Mouse (Mus musculus): Measurements from ENCODE around the gene Syn1.

- no peak for TF ChIP-seq CTCF (IDR thresholded peaks at IDR 0.05; ENCODE audit: low read depth, low read length)
- no peak for TF ChIP-seq POLR2A (IDR thresholded peaks at IDR 0.05; ENCODE audit: extremely low read depth, insufficient read depth, low read length)
These were observed 47.8 kb downstream of the Syn1 start for GRCm38 (mm10) chrX:20872928-20873500.
